Mouse (Mus musculus) stomach, postnatal 0 days (tissue): ENCODE measurements at regions not wholly inside any gene's neighbourhood (a gene's known extent, or its start where the extent isn't known, plus 50 kb on each side); places are given as distances from the start of the nearest gene placed in this dataset.

Experiments
- CTCF ChIP-seq: IDR thresholded peaks from 2 replicates; pipeline ENCODE4 v1.5.1; 2016; ENCODE audit warnings: antibody characterized with exemption, low read depth, mild to moderate bottlenecking, moderate library complexity
- EP300 ChIP-seq: optimal IDR thresholded peaks from 2 replicates; pipeline ENCODE3; 2016; ENCODE audit warnings: antibody characterized with exemption

GRCm38 (mm10) chr1:57470356-57470755, 63.5 kb upstream of the Tyw5 start:
- TF ChIP-seq EP300 (no peak), CTCF (no peak)
